Mouse (Mus musculus) thymus, adult 18-20 months (tissue): ENCODE measurements around the gene Ada.

ENCODE experiments used
- DNase-seq, 2 experiments: peaks; one replicate each; pipeline ENCODE4 v3.0.0; 2022; ENCODE audit warnings: mixed read lengths in 2 of 2

Gene Ada

DNA sequence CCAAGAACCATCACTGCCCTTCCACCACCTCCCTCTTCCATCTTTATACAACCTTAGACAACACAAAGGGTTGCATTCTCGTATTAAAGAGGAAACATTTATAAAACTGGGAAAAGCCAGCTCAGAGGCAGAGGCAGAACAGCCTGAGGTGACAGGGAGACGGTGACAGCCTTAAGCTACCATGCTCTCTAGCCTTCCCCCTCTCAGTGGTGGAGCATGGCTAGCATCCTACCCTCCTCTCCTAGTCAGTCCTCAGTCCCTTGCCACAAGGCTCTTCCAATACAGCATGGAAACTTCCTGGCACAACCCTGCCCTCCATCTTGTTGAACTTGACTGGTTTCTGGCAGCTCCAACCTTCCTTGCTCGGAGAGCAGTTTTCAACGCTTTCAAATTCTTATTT, 21.7 kb downstream of the Ada start:
- DNase-seq = no peak

DNA sequence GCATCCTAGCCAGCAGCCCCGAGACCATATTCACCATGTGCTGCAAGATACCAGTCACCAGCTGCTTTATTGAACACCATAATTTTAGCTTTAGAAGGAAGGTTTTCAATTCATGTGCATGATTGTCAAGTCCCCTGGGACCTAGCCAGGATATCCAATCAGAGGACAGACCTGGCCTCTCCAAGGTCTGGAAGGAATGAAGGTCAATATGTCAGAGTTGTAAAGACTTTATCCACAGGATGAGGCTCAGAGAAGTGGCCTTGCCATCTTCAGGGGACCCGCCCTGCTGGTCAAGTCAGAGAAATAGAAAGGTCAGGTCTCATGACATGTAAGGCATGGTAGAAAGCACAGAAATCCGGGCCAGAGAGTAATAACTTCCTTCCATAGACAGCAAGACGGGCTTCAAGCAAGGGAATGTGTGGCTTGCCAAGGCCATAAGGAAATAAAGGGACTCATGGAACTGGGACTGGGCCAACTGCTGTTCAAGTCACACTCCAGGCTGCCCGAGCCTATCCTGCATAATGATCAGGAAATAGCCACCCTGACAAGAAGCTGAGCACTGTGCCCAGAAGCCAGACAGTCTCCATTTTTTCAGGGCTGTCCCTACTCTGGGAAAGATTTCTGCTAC, 23.2 kb downstream of the Ada start:
- DNase-seq = no peak

DNA sequence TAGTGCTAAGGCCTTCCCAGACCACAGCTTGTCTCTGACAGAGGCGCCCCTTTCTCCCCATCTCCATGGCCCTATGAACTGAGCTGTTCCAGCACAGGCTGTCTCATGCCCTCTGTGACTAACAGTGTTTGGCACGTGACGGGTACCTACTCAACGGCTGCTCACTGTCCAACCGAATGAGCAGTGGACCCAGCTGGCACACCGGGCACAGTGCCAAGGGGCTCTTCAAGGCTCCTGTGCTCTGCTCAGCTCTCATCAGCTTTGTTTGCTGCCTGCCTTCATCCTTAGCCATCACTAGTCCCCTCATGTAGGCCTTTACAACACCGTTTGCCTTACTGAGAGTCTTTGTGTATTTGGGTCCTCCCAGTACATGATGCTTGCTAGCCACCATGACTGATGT, 27.5 kb downstream of the Ada start:
- no peak for DNase-seq

DNA sequence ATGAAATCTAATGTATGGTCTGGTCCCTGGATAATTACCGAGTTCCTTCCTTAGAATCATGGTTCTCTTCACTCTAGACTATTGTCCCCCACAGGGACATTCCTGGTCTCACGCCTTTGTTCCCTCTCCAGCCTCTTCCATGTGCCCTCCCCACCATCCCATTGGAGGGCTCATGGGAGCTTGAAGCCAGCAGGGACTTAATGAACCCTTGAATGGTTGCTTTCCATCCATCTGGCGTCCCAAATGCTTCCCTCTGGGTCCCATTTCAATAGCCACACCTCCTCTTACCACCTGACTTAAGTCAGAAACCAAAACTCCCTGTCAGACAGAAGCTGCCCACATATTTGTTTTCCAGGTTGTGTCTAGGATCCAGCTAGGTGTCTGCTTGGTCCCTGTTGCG, 30.4 kb downstream of the Ada start:
- DNase-seq = no peak

DNA sequence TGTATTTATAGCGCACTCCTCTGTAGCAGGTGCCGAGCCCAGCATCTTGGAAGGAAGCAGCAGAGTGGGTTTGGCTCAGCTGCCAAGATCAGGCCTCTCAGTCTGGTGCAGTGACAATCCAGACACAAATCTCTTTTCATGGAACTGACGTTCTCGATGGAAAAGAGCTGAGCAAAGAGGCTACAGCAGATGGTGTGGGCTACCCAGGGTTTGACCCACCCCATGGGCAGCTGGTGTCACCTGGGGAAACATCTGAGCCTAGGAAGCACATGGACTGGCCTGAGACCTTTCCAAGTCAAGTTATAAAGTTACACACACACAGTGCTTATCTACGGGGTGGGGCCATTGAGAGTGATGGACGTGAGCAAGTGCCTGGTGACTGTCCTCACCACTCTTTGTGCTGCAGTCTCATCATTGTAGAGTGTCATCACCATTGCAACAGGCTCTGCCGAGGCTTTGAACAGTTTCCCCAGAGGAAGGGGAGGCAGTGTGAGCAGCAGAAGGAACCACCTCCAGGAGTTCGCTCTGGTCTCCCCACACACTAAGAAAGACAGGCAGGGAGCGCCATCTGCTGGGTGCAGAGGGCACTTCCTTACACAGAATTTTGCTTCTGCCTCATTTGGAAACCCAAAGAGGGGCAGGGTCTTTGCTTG, 31.0 kb downstream of the Ada start:
- DNase-seq = peak; percentile 60 to 74

DNA sequence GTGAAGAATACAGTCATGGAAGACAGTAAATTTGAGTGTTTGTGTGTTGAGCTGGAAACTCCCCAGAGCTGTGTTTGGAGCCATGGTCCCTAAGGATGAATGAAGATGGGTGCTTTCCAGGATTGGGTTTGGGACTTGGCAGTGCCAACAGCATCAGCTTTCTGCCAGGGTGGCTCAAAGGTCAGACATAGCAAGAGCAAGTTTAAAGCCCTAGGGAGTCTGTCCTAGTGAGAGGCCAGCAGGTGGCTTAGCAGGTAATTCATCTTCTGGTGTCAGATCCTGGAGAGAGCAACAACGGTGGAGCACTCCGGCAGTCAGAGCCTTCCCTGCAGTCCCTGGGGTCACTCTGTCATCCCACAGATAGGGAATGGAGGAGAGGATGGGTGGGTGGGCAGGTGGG, 31.5 kb downstream of the Ada start:
- DNase-seq = no peak

DNA sequence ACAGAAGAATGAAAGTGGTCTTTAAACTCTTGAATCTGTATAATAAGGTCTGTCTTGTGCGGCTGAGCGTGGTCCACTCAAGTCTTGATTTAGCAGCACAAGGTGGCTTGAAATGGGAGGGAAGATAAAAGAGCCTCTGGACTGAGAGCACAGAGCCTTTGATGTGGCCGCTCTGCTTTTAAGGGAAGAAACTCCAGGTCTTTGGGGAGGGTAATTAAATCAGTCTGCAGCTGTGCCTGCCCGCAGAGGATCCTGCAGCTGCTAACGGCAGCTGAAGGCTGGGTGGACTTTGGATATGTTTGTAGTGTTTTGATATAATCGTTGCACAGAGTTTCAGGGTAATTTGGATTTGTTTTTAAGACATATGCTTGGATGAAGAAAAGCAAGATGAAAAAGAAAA, 33.2 kb downstream of the Ada start:
- peak in 1 of 2 experiments; percentile 39 for DNase-seq

DNA sequence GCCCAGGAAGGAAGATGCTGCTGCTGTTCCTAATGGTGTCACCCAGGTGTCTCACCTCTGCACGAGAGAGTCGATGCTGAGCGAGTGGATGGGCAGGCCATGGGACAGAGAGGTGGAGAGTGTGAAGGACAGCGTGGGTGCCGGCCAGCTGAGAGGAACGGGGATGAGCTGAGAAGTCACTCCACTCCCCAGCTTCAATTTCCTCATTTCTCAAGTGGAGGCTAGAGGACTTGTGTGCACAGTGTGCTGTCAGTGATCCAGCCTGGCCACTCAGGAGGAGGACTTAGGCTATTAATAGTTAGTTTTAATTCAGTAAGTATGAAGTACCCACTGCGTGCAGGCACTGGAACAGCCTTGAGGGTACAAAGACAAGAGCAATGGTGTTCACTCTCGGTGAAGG, 33.6 kb downstream of the Ada start:
- no peak for DNase-seq

DNA sequence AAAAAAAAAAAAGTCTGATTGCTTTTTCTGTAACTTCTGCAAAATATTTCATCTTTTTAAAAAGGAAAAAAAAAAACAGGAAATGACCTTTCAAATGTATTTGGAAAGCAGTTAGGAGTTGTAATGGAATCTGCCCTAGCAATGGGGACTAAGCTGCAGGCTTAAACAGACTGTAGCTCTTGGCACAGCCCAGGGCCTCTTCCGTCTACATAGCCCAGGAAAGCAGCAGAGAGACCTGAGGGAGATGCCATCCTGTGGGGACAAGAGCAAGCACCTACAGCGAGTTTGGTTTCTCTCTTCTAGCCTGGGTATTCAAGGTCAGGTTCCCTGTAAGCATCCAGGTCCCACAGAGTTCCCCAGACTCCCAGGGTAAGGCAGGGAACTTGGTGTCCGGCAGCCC, 36.7 kb downstream of the Ada start:
- DNase-seq = peak in 1 of 2 experiments; percentile 49

DNA sequence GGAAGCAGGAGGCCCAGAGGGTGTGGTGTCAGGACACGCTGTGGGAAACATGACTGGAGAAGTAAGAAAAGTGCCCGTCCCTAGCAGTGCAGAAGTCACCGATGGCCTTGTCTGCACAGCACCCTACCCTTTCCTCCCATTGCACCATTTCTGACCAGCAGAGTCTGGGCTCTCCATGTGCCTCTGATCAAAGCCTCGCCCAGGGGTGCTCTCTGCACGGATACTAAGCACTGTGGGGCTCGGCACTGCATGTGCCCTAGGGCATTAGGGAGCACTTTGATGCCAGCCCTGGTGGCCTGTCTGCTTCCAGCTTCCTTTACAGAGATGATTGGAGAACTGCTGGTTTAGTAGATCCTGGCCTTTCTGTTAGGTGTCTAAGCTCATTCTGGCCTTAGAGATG, 37.2 kb downstream of the Ada start:
- peak in 1 of 2 experiments; percentile 39 for DNase-seq

DNA sequence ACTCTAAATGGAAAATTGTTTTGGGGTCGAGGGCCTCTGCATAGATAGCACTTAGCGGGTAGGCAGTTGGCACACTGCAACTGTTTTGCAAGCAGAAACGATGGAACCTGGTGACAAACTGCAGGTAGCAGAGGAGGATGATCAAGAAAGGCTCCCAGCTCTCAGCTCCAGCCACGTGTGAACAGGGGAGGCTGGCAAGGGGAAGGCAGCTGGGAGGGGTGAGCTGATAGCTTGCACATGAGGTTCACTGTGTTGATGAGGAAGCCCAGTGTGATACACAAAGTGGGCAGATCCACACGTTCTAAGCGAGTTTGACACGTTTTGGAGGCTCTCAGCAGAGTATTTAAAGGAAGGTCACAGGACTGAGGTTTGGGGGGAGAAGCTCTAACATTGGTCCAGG, 37.6 kb downstream of the Ada start:
- peak; percentile 66 to 79 for DNase-seq

DNA sequence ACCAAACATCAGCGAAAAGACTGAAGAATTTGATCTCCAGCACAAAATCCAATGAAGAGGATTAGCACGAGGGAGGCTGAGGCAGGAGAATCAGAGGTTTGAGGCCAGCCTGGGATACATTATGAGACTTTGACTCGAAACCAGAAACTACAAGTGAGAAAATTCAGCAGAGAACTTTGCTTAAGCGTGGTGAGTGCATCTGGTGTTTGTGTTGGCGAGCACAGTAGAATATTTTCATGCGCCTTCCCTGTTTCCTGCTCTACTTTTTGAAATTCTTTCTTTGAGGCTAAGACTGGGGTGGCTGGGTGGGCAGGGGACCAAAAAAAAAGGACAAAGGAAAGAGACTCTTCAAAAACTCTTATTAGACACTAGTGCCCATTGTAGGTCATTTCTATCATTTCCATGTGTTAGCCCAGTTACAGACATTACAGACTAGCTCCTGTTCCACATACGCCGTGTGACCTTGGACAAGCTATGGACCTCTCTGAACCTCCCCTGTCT, 38.6 kb downstream of the Ada start:
- no peak for DNase-seq

DNA sequence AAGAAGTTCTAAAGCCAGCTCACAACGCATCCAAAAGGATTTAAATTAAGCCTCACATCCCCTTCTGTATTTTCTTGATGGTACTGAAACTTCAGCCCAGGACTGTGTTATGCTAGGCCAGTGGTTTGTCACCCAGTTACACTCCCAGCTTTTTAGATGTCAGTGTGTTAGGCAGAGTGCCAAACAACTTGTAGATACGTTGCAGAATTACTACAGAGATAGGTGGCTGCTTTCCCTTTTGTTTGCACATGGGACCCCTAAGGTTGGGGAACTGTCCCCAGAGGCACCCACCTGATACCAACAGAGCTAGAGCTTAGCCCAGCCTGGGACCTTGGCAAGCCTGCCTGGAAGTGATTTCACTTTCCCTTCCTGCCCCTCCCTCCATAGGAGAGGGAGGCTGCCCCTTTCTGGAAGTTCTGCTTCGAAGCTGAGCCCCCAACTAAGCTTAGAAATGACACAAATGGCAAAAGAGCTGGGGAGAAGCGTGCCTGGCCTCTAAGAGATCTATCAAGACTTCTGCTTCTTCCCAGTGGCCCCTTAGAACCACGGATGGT, 39.4 kb downstream of the Ada start:
- no peak for DNase-seq

DNA sequence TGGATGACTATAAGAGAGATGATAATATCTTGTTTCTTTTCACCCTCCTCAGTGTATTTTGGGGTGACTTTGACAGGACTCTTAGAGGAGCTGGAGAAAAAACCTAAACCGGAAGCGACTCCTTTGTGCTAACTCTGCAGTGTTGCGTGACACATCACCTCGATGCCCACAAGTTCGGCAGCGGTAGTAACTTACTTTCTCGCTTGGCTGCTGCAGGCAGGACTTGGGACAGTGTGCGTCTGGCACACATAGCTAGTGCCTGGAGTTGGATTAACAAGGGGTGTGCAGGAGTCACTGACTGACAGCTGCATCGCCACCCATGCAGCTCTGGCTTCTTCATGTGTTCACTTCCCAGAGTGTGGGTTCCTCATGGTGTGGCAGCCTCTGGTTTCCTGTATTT, 40.0 kb downstream of the Ada start:
- peak in 1 of 2 experiments; percentile 39 for DNase-seq

DNA sequence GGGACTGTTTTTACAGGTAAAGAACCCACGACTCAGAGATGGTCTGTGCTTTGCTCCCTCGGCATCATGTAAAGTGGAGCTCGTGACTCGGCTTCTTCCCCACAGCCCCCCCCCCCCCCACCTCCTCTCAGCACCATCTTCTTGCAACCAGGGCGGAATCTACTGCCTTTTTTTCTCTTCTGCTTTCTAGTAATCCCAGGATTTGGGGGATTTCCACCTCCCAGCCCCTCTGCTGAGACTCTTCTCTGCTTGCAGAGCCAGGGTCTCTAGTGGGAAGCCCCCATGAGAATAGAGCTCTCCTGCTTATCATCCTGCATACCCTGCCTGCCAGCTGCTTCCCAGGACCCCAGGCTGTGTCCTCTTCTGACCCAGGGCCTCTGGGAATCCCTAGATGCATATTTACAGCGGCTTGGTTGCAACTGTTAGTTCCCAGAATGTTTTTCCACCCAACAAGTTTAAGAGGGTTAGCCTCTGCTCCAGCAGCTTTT, 41.2 kb downstream of the Ada start:
- no peak for DNase-seq

DNA sequence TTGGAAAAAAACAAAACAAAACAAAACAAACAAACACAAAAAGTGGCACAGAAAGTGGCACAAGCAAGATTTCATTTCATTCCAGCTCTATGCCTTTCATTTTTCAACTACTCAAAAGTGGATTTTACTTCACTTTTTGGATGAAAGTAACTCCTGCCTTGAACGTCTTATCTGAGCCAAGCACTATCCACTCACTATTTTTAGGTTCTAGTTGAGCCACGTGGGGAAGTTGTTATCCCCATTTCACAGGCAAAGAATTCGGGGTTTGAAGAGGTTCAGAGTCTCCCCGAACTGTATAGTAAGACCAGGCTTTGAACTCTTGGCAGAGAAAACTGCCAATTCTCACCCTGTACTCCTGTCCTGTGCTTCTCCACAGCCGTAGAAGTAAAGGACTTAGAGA, 41.7 kb downstream of the Ada start:
- no peak for DNase-seq

DNA sequence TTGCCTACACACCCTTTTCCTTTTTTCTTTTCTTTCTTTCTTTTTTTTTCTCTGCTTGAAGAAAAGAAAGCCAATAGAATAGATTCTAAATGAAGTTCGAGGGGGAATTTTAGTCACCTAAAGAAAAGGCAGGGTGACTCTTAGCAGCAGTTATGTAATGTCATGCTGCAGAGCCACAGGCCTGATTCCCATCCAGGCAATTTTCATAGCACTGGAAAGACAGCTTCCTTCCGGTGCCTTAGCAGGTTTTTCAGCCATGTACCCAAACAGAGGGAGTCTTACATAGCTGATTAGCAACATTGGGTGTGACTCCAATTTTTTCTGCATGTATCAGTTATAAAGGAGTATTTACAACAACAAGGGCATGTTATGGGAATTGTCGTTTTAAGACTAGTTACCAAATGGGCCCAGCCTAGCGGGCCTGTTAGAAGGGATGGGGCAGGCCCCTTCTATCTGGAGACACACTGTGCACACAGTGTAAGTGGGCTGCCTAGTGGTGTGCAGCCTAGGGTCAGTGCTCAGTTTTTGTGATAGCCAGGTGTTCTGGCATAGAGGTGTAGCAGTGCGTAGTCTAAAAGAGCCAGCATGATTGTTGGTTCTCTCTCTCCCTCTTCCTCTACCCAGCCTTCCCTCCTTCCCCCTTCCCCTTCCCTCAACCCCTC, 46.3 kb downstream of the Ada start:
- no peak for DNase-seq

DNA sequence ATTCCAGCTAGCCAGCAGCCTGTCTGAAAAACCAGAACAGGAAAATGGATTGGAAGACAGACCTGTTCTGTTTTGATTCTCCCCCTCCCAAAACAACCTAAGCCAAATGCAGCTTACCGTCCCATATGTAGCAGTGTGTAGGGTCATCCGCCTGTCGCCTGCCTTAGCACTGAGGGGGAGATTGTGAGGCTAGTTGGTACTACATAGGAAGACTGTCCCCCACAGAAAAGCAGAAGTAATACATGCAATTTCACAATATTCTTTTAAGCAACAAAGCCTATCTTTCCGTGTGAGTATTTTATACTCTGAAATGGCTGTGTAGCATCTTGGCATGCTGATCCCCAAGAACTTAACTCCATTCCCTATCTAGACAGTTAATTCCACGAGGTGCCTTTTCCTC, 47.1 kb downstream of the Ada start:
- no peak for DNase-seq

DNA sequence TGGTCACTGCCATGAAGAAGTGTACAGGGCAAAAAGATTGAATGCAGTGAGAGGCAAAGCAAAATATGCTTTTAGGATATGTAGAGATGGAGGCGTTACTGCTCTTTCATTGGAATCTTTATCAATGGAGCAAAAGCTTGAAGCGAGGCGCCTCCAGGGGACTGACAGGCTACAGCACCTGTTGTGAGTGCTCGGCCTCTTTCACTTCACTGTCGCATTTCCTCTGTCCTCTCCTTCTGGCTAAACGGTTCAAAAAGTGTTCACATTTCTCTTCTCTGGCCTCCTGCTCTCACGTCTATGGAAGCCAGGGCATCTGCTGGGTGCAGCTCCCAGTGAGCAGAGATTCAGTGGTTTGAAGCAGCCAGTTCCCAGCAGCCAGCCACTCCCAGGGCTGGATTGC, 47.6 kb downstream of the Ada start:
- no peak for DNase-seq

DNA sequence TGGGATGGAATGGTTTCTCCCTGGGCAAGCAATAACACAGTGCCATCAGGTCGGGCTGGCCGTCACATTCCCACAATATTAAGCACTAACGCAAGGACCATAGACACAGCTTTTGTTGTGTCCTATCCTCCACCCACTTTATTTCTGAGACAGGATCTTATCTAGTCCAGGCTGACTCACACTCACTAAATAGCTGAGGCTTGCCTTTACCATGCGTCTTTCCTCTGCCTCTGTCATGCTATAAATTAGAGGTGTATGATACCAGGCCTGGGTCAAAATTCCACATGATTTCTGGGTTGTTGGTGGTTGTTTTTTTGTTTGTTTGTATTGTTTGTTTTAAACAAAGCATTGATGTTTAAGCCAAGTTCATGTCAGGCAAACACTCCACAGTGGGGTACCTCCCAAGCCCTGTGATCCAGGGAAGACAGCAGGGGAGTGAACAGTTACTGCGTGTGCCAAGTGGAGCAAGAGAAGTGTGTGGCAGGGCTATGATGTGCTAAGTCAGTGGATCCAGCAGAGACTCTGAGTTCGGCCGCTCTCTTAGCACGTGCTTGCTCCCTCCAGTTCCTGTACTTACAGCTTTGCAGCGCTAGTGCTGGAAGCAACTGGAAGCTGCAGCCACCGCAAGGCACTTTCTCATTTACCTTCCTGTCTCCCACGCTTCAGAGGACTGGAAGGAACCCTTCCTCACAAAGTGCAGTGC, 50.8 kb downstream of the Ada start:
- no peak for DNase-seq

DNA sequence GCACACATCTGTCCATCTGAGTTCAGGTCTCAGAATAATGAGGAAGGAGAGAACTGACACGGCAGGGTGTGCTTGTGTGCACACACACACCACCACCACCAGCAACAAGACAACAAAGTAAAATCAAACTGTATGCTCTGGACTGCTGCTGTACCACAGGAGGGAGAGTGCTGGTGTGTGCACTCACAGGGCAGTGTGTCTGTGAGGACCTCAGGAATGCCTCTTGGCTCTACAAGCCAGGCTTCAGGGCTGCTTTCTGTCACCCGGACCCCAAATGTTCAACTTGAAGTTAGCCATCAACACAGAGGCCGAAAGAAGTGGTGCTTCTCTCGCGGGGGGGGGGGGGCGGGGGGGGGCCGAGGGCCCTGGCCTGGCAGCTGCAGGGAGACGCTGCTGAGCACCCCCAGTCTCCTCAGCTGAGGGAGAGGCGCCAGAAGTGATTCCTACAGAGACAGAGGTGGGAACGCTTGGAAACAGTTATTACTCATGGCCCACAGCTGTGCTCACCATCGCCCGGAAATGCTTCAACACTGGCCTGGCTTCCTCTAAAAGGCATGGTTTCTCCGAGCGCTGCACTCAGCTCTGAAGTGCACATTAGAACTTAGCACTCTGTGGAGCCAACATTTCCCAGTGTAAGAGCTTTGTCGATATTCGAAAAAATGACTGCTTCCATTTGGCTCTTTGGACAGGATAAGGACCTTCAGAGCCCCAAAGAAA, 52.1 kb downstream of the Ada start:
- peak in 1 of 2 experiments; percentile 18 for DNase-seq

DNA sequence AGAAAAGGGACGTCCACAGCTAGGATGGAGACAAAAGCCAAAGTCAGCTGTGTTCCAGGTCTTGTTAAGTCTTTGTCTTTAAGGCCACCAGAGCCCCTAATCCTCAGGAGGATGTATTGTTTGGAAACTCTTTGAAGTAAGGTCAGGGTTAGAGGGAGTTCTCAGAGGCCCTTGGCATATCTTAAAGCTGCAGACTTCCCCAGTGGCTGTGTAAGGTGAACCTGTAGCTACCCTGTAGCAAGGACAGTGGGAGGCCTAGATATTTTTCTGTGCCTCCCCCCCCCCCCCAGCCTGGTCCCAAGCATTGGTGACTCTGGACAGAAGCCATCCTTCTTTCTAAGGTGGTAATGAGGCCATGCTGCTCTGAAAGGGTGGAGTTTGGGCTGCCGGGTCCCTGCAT, 53.3 kb downstream of the Ada start:
- DNase-seq = no peak
